Mouse (Mus musculus) olfactory bulb, adult 2 months (tissue): ENCODE results near the gene Map4k2.

Source experiments
- CTCF ChIP-seq: fragments of 200-500 bp; IDR thresholded peaks from 2 replicates; pipeline ENCODE4 v1.5.1; 2012; ENCODE audit warnings: low read depth, mild to moderate bottlenecking, low read length, moderate library complexity; ENCODE audit not compliant: insufficient read depth
- POLR2A ChIP-seq: fragments of 200-500 bp; IDR thresholded peaks from 2 replicates; pipeline ENCODE4 v1.6.1; 2012; ENCODE audit warnings: mild to moderate bottlenecking, low read depth, low read length, moderate library complexity; ENCODE audit not compliant: insufficient read depth

DNA sequence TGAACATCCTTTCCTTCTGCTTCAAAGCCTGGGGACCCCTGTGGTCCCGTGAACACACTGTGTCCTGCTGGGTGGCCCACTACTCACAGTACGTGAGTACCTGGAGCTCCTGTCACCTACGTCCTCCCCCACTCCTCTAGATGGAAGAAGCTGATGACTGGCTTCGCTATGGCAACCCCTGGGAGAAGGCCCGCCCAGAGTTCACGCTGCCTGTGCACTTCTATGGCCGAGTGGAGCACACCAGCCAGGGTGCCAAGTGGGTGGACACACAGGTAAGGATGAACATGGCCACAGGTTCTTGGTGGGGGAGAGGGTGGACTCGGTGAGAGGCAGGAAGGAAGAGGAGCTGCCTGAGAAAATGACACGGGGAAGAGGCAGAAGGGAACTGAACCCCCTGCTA, 45.3 kb downstream of the Map4k2 start:
- no peak for TF ChIP-seq CTCF
- no peak for TF ChIP-seq POLR2A
